Mouse (Mus musculus) small intestine, adult 2 months (tissue): ENCODE data around the gene Tepp. TPM values are rescaled to one million over a fixed set of nuclear protein-coding genes. Genes with fewer than 3 reads are reported as not detected.
A peak's percentile ranks its signal among the peaks of the same experiment; 100 is the strongest.

ENCODE experiments used
- H3K27ac ChIP-seq: fragments of 200-500 bp; 2 replicates; pipeline ENCODE4 v1.5.1; 2012; ENCODE audit warnings: low read depth, low read length, control low read depth, inconsistent platforms; ENCODE audit not compliant: insufficient read depth
- H3K27me3 ChIP-seq: fragments of 200-500 bp; 2 replicates; pipeline ENCODE4 v1.6.1; 2012; ENCODE audit warnings: mild to moderate bottlenecking, moderate library complexity, low read length, inconsistent platforms; ENCODE audit not compliant: control insufficient read depth, insufficient read depth
- H3K36me3 ChIP-seq: fragments of 200-500 bp; 2 replicates; pipeline ENCODE4 v1.6.1; 2012; ENCODE audit warnings: mild to moderate bottlenecking, low read length, control low read depth, inconsistent platforms; ENCODE audit not compliant: control insufficient read depth, insufficient read depth
- H3K4me1 ChIP-seq: fragments of 200-500 bp; 2 replicates; pipeline ENCODE4 v1.6.1; 2012; ENCODE audit warnings: low read length, inconsistent platforms, mixed read lengths; ENCODE audit not compliant: control insufficient read depth, insufficient read depth, insufficient read length
- H3K4me3 ChIP-seq: fragments of 200-500 bp; 2 replicates; pipeline ENCODE4 v1.5.1; 2012; ENCODE audit warnings: low read depth, mild to moderate bottlenecking, control low read depth, inconsistent platforms, low read length, moderate library complexity
- CTCF ChIP-seq: fragments of 200-500 bp; IDR thresholded peaks from 2 replicates; pipeline ENCODE4 v1.5.1; 2012; ENCODE audit warnings: low read depth, mild to moderate bottlenecking, control low read depth, inconsistent platforms, low read length, moderate library complexity, mixed read lengths; ENCODE audit not compliant: insufficient replicate concordance, insufficient read length; ENCODE audit errors: extremely low read depth
- POLR2A ChIP-seq: fragments of 200-500 bp; IDR thresholded peaks from 2 replicates; pipeline ENCODE4 v1.6.1; 2012; ENCODE audit warnings: low read depth, mild to moderate bottlenecking, control low read depth, inconsistent platforms, low read length, moderate library complexity
- WGBS: fragments of 180-500 bp; shearing (Covaris S2); methylation state at CpG from one replicate; pipeline ENCODE4 v1.1.7; 2018; 5-methylcytosine and 5-hydroxymethylcytosine counted together
- polyA plus RNA-seq: library from polyadenylated mRNA; depleted of rRNA; stranded (reverse); fragments of >200 nt; gene quantifications from 2 replicates; pipeline ENCODE4 v1.2.3, GENCODE M21; 2012

The Tepp gene
- polyA plus RNA-seq, 1 experiment, result not detected

- Histone ChIP-seq H3K27me3 (no peaks in the 10 kb centered on the region), H3K27ac (no peak overlapping the region), H3K4me3 (no peak overlapping the region), H3K4me1 (peaks cover 1% of the 10 kb centered on the region; the same call in 1 of the 2 replicates), H3K36me3 (peaks cover 13% of the 10 kb centered on the region; the same call in 1 of the 2 replicates)
- 81% methylated on average over 2 of the region's 2 CpGs for WGBS
- TF ChIP-seq CTCF (no peak), POLR2A (no peak)
Measured at GRCm38 (mm10) chr8:95348356-95348755, 38.0 kb downstream of the Tepp start.

DNA sequence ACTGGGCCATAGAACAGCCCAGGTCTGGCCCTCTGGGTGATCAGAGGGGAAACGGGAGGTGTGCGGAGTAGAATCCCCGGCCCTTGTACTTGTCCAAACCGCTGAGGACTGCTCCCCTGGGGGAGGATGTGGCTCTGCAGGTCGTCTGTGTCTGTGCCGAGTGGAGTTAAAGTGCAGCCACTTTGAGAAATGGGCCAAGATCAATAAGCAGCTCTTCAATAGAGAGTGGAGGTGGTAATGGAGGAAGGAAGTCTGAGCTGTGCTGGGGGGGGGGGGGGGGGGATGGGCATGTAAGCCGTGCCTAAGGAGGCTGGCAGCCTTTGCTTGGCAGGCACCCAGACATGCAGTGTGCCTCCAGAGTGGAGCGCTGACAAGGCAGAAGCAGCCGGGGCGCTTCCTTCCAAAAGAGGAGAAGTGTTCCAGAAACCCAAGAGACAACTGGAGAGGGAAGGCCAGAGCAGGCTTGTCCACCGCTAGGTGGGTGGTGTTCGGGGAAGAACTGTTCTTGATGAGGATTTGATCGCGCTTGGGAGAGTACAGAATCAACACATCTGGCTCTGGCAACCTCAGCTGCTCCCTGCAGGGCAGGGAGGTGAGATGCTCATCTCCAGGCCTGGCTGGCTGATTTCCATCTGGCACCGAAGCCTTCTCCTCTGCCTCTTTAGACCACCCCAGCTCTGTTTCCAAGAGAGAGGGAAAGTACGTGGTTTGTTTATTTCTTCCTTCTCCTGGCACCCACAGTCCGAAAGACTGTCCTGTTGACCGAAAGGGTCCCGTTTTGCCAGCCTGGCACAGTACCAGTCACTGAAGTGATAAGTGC, 38.7 kb downstream of the Tepp start:
- WGBS, result 18% methylated on average over 19 of the region's 19 CpGs
- Histone ChIP-seq H3K4me3 (no peak overlapping the region), H3K27ac (no peak overlapping the region), H3K4me1 (peaks cover 1% of the 10 kb centered on the region; the same call in 1 of the 2 replicates), H3K27me3 (no peaks in the 10 kb centered on the region), H3K36me3 (peaks cover 7% of the 10 kb centered on the region; the same call in 1 of the 2 replicates)
- TF ChIP-seq POLR2A (no peak), CTCF (no peak)

GRCm38 (mm10) chr8:95351461-95351860, 41.1 kb downstream of the Tepp start:
- 4% methylated on average over 15 of the region's 15 CpGs for WGBS
- no peaks in the 10 kb centered on the region for H3K27me3 ChIP-seq
- H3K4me3 ChIP-seq, result peak overlapping the region; percentile 81
- TF ChIP-seq POLR2A (no peak), CTCF (peak; percentile 44; the same call in 1 of the 2 replicates)
- H3K4me1 ChIP-seq, result peaks cover 1% of the 10 kb centered on the region
- H3K27ac ChIP-seq, result no peak overlapping the region
- H3K36me3 ChIP-seq, result no peaks in the 10 kb centered on the region; the same call in 1 of the 2 replicates

- WGBS, result 1% methylated on average over 79 of the region's 80 CpGs
- H3K4me1 ChIP-seq, result peaks cover 4% of the 10 kb centered on the region
- TF ChIP-seq CTCF, result no peak
- TF ChIP-seq POLR2A, result peak; percentile 49; the same call in 1 of the 2 replicates
- no peaks in the 10 kb centered on the region for H3K27me3 ChIP-seq
- H3K4me3 ChIP-seq, result peak within 1 kb of the TSS; percentile 81
- peak within 1 kb of the TSS; percentile 36; the same call in 1 of the 2 replicates for H3K27ac ChIP-seq
- no peaks in the 10 kb centered on the region for H3K36me3 ChIP-seq
Measured at GRCm38 (mm10) chr8:95352151-95352870, 41.9 kb downstream of the Tepp start, which contains the start of gene Mmp15. TSS of gene Mmp15 (plus strand) at chr8:95352268.

DNA sequence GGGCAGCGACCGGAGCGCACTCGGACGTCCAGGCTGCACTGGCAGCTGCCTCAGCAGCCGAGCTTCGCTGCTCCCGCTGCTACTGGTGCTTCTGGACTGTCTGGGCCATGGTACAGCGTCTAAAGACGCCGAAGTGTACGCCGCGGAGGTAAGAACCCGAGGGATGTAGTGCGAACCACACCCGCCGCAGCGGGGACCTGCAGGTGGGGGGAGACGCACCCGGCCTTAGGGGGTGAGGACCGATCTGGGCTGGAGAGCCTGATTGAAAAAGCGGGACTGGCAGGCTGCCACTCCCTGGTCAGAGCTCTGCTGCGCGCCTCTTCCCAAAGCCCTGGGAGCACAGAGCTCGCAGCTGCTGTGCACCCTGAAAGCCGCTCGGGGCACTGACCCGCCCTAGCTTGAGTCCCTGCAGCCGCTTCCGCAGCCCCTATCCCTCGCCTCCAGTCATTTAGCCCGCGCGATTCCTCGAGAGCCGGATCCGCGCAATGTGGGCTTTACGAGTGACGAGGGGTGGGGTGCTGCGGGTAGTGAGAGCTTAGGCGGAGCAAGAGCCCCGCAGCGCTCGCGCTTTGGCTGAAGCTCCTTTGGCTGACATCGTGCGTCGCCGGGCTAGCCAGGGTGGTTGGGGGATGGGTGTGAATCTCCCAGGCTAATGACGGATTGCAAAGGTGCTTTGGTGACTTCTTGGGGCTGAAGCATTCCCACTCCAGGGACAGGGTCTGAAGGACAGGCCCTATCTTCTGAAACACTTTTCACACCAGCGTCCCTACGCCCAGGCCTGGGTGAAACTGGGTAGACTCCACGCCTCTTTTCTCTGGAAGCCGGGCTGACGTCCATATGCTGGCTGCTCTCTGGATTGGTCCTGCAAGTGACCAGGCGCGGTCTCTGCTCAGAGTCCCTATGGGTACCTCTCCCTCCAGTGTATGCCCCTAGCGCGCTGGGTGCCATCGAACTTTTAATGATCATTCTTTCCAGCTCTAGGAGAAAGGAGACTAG, 42.8 kb downstream of the Tepp start:
- 7% methylated on average over 62 of the region's 62 CpGs for WGBS
- peak overlapping the region; percentile 81 for H3K4me3 ChIP-seq
- H3K27ac ChIP-seq, result peak overlapping the region; percentile 36; the same call in 1 of the 2 replicates
- H3K4me1 ChIP-seq, result peaks cover 6% of the 10 kb centered on the region
- no peaks in the 10 kb centered on the region for H3K36me3 ChIP-seq
- H3K27me3 ChIP-seq, result no peaks in the 10 kb centered on the region
- TF ChIP-seq POLR2A (peak; percentile 14; the same call in 1 of the 2 replicates), CTCF (no peak)

DNA sequence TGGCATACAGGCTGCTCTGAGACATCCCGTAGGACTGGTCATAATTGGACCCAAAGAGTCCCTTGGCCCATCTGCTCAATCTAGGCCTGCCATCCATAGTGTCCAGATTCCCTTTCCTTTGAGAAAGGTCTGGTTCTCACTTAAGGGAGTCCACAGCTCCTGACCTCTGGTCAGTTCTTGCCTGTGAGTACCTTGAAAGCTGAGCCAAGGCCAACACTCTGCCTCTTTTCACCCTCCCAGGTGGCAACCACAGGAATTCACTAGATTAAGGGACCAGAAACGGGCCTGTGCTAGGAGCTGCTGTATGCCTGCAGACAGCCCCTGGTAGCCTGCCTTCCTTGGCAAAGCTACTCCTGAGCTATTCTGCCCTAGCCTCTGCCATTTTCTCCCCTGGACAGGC, 44.2 kb downstream of the Tepp start:
- H3K4me1 ChIP-seq, result peaks cover 19% of the 10 kb centered on the region
- TF ChIP-seq POLR2A (no peak), CTCF (no peak)

More for the DNA sequence above, 44.2 kb downstream of the Tepp start:
- no peaks in the 10 kb centered on the region for H3K27me3 ChIP-seq
- H3K36me3 ChIP-seq, result no peaks in the 10 kb centered on the region
- H3K4me3 ChIP-seq, result no peak overlapping the region
- 89% methylated on average over 2 of the region's 2 CpGs for WGBS
- H3K27ac ChIP-seq, result no peak overlapping the region
